Mouse (Mus musculus) large intestine, adult 2 months (tissue): Measurements from ENCODE around the gene Ubd. TPM values are rescaled to one million over a fixed set of nuclear protein-coding genes. Genes with fewer than 3 reads are reported as not detected.
"Not testable (repeated sequence)": the region's sequence is repeated elsewhere in the genome, so short reads cannot be mapped to it uniquely, and the experiment has no call there.

ENCODE experiments used
- DNase-seq: peaks from one replicate; pipeline ENCODE4 v3.0.0-alpha.2; 2012; ENCODE audit warnings: low read depth, low spot score
- WGBS: fragments of 180-500 bp; shearing (Covaris S2); methylation state at CpG from one replicate; pipeline ENCODE4 v1.1.7; 2018; 5-methylcytosine and 5-hydroxymethylcytosine counted together
- polyA plus RNA-seq: library from polyadenylated mRNA; depleted of rRNA; stranded (reverse); fragments of >200 nt; gene quantifications from 2 replicates; pipeline ENCODE4 v1.2.3, GENCODE M21; 2012; rRNA removed

Ubd gene
- polyA plus RNA-seq = 12.6 and 18.4 TPM in 2 replicates

DNA sequence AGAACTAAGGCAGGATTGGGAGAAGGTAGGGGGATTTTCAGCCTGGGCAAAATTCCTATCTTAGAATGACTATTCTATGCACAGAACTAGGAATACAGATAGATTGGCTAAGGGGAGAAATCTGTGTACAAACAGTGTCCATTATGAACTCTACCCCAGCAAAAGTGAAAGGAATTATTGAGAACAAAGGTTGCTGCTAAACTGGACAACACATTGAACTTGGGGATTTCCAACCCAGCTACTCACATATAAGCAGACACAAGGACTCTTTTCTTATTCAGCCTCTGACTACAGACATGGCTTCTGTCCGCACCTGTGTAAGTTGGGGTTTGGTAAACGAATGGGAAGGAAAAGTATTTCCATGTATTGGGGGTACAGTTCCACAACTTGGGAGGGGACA lies at the start of gene Ubd:
TSS of gene Ubd (plus strand) at position 237 of the 400 bp plus-strand sequence.
- no peak for DNase-seq
- WGBS = 63% methylated on average over 2 of the region's 2 CpGs

DNA sequence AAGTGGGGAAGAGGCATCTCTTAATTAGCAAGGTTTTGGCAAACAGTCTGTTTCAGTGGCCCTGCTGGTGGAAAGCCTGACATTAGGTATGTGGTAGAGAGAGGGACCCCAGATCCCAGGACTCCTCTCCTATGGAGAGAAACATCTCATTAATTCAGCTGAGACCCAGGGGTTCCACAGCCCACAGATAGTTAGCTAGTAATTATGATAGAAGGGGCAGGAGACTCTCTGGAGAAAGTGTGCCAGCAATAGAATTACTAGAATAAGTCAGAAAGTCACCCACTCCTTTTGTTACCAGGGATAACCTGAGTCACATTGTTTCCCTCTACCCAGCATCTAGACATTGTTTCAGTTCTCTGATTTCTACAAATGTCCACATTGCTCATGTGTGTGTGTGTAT lies 32.3 kb upstream of the Ubd start, which contains the start of gene Olfr93:
TSS of gene Olfr93 (minus strand) at position 101 of the 400 bp plus-strand sequence.
- DNase-seq = no peak

DNA sequence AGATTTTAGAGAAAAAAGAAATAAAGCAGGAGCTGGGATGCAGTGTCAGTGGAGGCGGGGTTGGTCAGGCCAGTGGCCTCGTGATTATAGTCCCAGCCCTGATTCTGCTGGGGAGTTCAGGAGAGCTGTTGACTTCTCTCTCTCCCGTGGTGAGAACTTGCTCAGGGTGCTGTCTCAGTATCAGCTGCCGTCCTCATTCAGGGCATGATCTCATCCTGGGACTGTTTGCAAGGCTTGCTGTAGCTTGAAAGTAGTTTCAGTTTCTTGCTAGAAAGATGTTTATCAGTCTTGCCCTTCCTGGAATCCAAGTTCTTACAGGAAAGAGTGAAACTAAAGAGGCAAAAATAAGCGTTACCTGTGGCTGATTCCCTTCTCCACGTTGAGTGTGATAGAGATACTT lies 8.2 kb upstream of the Ubd start:
- no peak for DNase-seq
- WGBS = 22% methylated on average over 6 of the region's 6 CpGs

DNA sequence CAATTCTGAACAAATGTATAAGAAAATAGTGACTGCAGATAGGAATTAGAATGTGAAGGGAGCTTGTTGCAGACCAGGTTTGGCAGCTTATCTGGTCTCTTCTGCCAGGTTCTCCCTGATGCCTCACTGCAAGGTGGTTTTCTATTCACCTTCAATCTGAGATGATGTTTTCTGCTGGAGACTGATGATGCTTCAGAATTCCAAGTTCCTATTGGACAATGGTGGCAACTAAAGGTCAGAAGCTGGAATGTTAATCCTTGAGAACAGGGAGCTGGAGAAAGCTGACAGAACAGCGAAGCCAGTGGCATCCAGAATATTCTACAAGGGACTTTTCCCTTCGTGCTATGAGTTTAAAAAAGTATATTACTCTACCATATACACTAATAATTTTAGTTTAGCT lies 3.0 kb upstream of the Ubd start:
- 56% methylated on average over 2 of the region's 2 CpGs for WGBS
- no peak for DNase-seq

DNA sequence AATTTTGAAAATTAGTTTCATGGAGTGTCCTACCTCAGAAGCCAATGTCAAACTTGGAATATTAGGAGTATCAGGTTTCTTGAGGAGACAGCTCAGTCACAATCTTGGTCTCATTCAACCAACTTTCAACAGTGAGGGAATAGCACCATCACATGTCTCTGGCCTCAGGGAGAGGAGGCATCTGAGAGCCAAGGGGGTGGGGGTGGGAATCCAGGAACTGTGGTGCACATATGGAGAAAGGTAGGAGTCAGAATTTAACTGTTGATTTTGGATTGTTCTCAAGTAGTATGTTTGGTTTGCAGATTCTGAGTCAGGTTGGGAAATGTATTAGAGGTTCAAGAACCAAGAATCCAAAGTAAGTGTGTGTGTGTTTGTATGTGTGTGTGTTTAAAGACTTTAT lies 660 bp upstream of the Ubd start:
- no peak for DNase-seq

DNA sequence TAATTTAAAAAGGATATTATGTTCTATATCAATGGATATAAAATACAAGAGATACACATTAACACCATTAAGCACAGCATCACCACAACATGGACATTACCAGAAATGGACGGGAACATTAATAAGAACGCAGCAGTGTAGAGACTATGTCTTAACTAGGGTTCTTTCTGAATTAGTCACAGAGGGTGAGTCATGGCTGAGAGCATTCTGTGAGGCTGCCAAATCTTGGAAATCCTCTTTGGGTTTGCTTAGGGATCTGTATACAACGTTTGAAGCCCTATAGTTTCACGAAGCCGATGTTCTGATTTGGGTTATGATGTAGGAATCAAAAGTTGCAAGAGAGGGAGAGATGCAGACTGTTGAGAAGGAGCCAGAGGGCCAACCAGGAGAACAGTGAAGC lies 1.1 kb downstream of the Ubd start:
- 64% methylated on average over 5 of the region's 5 CpGs for WGBS
- DNase-seq = no peak

DNA sequence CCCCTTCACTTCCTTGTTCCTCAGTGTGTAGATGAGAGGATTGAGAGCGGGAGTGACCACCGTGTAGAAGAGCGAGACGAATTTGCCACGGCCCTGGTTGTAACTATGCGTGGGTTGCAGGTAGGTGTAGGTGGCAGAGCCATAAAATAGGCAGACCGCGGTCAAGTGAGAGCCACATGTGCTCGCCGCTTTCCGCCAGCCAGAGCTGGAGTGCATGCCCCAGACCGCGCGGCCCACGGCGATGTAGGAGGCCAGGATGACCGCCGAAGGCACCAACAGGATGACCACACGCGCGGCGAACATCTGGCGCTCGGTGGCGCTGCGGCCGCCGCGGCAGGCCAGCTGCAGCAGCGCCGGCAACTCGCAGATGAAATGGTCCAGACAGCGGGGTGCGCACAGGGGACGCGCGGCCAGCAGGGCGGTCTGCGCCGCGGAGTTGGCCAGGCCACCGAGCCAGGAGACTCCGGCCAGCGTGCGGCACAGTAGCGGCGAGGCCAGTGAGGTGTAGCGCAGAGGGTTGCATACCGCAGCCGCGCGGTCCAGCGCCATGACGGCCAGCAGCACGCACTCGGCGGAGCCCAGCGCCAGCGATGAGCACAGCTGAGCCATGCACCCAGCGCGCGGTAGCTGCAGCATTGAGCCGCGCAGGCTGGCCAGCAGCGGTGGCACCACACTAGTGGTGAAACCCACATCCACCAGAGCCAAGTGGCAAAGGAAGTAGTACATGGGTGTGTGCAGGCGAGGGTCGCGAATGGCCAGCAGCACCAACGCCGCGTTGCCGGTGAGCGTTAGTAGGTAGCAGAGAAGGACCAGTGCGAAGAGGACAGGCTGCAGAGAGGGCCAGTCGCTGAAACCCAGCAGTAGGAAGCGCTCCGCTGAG lies 3.4 kb downstream of the Ubd start:
- WGBS = 3% methylated on average over 77 of the region's 77 CpGs
- DNase-seq = no peak

DNA sequence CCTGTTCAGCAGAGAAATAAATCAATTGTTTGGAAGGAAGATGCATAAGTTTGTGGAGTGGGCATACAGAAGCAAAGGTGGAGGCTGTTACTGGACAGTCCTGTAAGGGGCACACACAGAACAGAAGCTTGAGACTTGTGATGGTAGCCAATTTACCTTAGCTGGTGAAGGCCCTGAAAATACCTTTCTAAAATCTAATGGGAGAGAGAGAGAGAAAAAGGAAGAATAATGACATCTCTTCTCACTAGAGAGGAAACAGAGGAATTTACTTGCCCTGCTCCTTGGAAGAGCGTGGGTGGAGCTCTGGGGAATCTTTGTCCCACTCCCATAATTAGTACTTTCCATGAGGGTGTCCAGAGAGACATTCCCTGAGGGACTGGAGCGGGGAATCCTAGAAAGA lies 7.2 kb downstream of the Ubd start, which contains the start of gene Olfr94:
TSS of gene Olfr94 (minus strand) at position 101 of the 400 bp plus-strand sequence.
- 79% methylated on average over 2 of the region's 2 CpGs for WGBS
- DNase-seq = no peak

DNA sequence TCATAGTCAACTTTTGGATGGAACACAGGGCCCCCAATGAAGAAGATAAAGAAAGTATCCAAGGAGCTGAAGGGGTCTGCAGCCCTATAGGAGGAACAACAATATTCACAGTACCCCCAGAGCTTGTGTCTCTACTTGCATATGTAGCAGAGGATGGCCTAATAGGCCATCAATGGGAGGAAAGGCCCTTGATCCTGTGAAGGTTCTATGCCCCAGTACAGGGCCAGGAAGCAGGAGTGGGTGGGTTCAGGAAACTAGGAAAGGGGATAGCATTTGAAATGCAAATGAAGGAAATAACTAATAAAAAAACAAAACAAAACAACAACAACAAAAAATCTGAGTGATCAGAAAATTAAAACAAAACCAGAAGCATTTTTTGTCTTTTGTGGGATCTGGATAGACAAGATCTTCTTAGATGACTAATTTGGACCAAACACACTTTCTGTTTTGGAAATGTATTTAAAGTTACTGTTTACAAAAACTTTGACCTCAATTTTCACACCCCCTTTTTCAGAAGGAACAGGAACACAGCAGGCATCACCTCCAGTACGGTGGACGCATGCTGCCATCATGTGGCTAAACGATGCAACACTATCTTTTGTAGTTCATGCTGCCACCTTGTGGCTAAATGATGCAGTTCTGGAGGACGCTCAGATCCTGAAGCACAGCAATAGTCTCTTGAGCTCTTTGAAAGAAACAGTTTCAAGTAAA lies 9.7 kb downstream of the Ubd start:
- 2% methylated on average over 4 of the region's 4 CpGs for WGBS
- DNase-seq = peak; percentile 57

DNA sequence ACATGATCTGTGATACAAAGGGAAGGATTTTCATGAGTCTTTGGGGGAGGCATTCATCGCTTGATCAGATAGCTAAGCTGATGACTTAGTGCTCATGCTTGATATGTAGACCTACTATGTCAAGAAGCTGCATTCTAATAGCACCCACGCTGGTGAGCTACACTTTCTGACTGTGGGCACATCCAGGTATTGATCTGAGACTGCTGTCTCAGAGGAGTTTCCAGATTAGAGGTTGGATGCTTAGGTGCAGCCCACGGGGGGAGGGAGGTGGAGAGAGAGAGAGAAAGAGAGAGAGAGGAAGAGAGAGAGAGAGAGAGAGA lies 10.2 kb downstream of the Ubd start:
- DNase-seq = no peak
- WGBS = 28% methylated on average over 3 of the region's 3 CpGs

DNA sequence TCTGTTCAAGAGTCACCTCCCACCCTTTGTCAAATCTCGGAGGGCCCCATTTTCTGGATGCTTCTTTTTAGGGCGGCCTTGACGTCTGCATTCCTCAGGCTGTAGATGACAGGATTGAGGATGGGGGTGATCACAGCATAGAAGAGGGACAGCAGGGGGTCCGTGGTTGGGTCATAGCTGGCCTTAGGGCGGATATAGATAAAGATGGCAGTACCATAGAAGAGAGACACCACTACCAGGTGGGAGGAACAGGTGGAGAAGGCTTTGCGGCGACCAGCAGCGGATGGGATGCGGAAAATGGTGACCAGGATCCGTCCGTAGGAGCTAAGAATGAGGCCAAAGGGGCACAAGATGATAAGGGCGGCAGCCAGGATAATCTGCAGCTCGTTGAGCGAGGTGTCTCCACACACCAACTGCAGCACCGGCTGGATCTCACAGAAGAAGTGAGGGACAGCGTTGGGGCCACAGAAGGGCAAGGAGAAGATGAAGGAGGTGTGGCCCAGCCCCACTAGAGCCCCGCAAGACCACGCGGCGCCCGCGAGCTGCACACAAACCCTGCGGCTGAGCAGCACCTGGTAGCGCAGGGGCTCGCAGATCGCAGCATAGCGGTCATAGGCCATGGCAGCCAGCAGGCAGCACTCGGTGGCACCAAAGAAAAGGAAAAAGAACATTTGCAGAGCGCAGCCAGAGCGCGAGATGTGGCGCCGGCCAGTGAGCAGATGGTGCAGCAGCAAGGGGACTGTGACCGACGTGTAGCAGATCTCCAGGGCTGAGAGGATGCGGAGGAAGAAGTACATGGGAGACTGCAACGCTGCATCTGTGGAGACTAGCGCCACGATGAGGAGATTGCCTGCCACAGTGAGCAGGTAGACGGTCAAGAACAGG lies 17.4 kb downstream of the Ubd start:
- 25% methylated on average over 40 of the region's 40 CpGs for WGBS
- DNase-seq = no peak

DNA sequence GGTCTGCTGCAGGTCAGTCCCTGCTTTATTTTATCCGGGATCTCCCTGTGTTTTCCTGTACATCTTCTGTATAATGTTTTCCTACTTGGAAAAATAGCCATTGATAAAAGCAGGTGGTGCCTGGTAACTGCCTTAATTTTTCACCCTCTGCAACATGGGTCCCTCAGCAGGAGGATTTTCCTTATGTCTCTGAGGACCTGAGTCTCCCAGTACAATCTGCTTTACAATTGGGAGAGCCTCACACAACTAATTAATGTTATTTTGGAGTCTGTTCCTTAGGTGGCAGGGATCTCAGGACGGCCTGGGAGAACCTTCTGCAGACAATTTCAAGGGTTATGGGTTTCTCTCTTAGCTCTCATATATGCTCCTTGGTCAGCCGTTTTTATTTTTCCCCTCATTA lies 19.3 kb downstream of the Ubd start, which contains the start of gene Olfr95:
TSS of gene Olfr95 (minus strand) at position 101 of the 400 bp plus-strand sequence.
- no peak for DNase-seq
- WGBS = 76% methylated on average over 3 of the region's 3 CpGs

DNA sequence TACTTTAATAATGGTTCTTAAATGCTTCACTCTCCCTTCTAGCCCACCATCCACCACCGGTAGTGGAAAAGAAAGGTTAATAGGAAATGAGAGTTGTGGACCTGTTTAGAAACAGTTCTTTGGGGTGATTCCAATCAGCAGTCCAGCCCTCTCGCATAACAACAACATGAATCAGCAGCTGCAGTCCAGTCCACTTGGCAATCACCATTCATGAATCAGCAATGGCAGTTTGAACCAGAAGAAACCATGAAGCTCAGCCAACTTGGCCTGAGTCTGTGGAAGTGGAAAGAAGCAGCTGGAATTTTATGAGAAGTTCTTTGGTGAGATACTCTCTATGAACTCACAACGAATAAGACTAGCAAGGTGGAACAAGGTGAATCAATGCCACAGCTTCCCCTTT lies 24.8 kb downstream of the Ubd start:
- no peak for DNase-seq
- 61% methylated on average over 3 of the region's 3 CpGs for WGBS

DNA sequence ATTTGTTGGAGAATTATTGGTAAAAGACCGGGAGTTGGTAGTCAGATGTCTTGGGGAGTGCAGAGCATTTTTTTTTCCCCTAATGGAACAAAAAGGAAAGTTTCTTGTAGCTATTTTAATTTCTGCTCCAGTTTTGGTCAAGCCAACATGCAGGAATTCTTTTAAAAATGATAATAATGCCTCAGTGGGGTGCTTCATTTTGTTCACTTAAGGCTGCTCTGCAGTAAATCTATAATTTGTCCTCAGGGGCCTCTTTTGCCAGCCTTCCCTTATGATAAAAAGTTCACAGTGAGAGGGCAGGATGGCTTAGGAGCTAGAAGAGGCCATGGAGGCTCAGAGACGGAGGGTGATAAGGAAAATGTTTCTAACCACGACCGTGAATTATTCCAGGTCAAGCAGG lies 26.2 kb downstream of the Ubd start, which contains the start of gene Olfr96:
TSS of gene Olfr96 (plus strand) at position 301 of the 400 bp plus-strand sequence.
- no peak for DNase-seq
- 67% methylated on average over 4 of the region's 4 CpGs for WGBS

DNA sequence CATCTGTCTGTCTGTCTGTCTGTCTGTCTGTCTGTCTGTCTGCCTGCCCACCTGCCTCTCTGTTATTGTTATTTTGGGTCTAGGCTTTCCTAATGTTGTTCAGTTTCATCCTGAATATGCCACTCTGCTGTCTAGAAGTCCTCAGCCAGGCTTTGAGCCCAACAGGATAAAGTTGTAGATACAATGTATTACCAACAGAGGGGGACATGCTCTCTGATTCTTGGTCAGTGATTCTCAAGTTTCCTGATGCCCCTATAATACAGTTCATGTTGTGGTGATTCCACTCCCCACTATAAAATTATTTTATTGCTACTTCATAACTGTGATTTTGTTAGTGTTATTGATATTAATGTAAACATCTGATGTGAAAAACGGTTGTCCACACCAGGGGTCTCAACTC lies 28.2 kb downstream of the Ubd start:
- DNase-seq = no peak
- WGBS = 0% methylated on average over 1 of the region's 1 CpGs

DNA sequence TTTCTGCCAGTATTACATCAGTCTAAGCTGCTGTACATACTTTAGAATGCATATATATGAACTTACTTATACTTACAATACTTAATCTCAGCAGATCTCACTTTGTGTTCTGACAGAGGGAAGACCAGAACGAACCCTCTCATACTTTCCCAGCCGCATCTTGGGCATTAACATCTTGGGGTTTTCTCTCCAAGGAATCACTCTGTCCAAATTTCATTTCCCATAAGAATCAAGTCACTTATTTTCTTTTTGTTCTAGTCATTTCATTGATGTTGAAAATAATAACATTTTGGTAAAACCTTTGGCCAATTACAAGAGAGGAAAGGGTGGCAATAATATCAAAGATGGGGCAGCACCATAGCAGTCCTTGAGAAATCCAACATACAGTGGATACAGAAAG lies 43.5 kb downstream of the Ubd start, which contains the start of gene Olfr97:
TSS of gene Olfr97 (minus strand) at position 101 of the 400 bp plus-strand sequence.
- WGBS = 91% methylated on average over 2 of the region's 2 CpGs
- not testable (repeated sequence) for DNase-seq

DNA sequence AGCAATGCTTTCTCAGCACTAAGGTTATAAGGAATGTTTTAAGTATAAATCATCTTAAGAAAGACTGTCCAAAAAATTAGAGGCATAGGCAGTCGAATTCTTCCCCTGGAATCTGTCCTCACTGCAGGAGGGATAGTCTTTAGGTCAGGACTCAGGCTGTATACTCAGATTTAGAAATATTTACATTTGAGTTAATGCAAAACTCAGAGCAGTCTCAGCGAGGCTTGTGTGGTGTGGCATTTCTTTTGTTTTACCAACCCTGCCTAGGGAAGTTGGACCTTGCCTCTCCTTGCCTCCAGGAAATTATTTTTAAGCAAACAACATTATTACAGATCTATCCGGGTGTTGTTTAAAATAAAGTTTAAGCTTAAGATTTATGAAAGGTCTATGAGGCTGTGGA lies 48.5 kb downstream of the Ubd start:
- DNase-seq = peak; percentile 32

More for the DNA sequence above, 48.5 kb downstream of the Ubd start:
- WGBS = 12% methylated on average over 3 of the region's 3 CpGs
